Mouse (Mus musculus) CD8-positive naive resting alpha-beta T cell, adult 2 months (primary cell): Measurements from ENCODE around the gene Msmo1.
A peak's percentile ranks its signal among the peaks of the same experiment; 100 is the strongest.

ENCODE experiments used
- DNase-seq, 2 experiments: peaks; one replicate each; pipeline ENCODE4 v3.0.0; 2022; ENCODE audit warnings: low read depth in 2 of 2, low spot score in 2 of 2

Msmo1 gene

DNA sequence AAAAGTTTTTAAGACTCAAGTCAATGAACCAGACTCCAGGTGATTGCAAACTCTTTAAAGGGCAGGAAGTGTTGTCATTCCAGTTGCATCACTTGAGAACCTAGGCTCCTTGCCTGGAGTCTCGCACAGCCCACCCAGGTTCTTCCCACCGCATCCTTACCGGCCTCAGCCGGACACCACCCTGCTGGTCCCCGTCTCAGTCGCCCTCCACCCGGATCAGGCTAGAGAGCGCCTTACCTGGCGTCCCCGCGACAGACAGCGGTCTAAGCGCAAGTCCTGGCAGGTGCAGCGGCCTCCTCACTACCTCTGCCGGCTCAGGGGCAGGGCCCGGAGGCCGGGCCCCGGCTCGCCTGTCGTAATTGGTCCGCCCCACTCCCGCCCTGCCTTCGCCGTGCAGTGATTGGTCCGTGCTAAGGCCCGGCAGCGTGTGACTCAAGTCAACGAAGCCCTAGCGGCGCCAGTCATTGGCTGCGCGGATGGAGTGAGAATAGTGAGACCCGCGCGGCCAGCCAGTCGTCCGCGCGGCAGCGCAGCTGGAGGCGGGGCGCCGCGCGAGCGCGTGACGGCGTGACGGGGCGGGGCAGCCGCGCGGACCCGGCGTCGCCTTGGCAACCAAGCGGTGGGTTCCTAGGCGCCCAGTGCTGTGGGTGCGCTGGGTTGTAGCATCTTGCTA lies at the start of gene Msmo1:
Msmo1 (minus strand) TSS at position 522 of the 673 bp plus-strand sequence.
- DNase-seq: peak; percentile 93 to 96

- no peak for DNase-seq
These were observed 48.4 kb upstream of the Msmo1 start for GRCm38 (mm10) chr8:64781947-64782346.

GRCm38 (mm10) chr8:64777925-64778324 lies 44.3 kb upstream of the Msmo1 start:
- no peak for DNase-seq

- no peak for DNase-seq
These were observed 40.5 kb upstream of the Msmo1 start for GRCm38 (mm10) chr8:64774136-64774535.

GRCm38 (mm10) chr8:64770814-64771213 lies 37.2 kb upstream of the Msmo1 start:
- DNase-seq: no peak

DNA sequence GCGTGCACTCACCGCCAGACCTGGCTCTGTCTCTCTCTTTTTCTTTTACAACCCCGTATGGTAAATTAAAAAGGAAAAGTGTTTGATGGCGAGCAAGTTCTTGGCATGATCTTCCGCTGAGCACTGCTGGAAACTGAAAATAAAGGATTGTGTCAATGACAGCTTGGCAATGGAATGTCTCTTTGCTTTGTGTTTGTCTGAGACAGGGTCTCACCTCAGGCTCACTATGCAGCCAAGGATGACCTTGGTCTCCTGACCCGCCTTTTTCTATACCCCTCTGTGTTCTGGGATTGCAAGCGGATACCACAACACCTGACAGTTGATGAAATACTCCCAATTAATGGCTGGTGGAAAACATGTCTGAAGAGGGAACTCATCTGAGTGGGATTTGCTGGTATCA lies 36.0 kb upstream of the Msmo1 start:
- DNase-seq: no peak

GRCm38 (mm10) chr8:64768645-64769044 lies 35.1 kb upstream of the Msmo1 start:
- DNase-seq: no peak

GRCm38 (mm10) chr8:64767047-64767446 lies 33.5 kb upstream of the Msmo1 start:
- DNase-seq: no peak

DNA sequence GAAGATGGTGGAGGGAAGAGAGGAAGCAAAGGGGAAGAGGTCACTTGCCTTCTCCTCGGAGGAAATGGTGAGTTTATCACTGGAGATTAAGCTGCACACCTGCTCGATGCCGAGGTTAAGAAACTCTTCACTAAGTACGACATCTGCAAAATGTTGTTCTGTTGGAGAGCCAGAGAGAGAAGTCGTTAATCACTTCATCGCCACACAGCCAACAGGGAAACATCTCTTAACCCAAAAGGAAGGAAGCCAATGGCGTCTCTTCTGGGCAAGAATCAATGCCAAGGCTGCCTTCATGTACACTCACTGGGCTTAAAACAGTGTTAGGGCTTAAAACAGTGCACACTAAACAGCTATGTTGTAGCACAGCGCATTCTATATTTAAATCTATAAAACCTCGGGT lies 30.5 kb upstream of the Msmo1 start:
- no peak for DNase-seq

- no peak for DNase-seq
These were observed 29.2 kb upstream of the Msmo1 start for GRCm38 (mm10) chr8:64762751-64763150.

DNA sequence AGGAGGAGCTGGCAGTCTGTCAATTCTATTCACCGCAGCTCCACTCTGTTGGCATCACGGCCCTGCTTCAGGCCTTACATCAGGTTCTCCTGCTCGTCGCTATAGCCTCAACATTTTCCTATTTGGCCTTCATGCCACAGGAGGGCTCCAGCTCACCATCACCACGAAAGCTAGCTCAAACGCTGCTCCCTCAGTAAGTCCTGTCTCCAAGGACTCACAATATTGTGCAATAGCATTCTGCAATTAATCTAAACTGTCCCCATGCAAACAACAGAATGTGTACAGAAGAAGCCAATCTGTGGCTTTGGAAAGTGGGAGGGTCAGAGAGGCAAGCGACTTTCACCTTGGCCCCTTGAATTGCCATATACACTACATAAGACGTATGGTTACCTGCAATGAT lies 27.8 kb upstream of the Msmo1 start:
- no peak for DNase-seq

DNA sequence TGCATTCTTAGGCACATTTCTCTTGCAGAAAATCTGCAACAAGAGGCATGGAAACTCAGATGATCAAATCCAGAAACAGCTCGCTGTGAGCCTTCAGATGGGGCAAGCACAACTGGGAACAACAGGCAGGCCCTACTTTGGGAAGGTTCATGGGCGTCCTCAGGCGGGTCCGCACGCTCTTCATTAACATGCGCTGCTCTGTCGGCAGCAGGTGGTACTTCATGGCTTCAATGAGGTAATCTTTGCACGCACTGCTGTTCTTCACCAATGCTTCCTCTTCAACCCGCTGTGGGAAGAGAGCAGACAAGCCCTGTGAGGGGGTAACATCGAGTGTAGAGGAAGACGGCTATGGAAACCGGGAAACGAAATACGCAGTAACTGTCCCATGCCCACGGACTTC lies 24.4 kb upstream of the Msmo1 start:
- no peak for DNase-seq

- DNase-seq: no peak
These were observed 12.8 kb upstream of the Msmo1 start for GRCm38 (mm10) chr8:64746215-64747058.

DNA sequence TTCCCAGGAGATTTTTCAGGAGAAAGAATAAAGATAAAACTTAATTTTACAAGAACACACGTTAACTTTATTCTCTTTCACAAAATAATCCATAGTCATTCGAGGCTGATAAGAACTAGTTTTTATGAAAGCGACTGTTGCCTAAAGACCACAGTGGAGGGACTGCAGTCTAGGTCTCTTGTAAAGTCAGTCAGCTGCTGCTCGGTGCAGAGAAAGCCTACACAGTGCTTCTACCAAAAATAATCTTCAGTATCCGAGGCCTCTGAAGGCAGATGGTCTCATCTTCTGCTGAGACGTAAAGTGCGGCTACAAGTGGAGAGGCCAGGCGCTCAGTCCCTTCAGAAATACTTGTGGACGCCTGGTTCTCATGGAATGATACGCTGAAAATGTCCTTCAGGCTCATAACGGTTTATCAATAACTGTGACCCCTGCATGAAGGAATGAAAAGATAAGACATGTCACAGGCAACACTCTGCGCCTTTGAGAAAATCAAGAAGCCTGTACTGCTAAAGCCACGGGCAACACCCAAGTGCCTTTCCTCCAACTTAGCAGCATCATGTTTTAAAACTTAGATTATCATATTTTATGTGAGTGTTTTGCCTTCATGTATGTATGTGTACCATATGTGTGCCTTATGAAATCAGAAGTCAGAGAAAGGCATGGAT lies 7.1 kb upstream of the Msmo1 start:
- no peak for DNase-seq

DNA sequence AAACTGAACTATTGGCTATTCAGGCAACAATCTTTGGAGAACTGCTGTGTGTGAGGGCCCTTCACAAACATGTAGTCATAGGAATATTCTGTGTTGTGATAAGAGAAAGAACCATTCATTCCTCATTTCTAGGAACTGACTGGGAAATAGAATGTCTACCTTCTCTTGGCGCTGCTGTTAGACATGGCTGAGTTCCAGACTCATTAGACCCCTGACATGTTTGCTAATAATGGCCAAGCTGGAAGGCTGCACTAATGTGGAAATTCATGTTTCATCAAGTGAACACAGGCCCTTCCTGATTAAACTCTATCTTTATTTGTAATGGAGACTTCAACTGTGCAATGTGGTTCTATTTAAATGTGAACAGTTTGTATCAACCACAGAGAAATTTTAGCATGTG lies 5.3 kb upstream of the Msmo1 start:
- DNase-seq: no peak

DNA sequence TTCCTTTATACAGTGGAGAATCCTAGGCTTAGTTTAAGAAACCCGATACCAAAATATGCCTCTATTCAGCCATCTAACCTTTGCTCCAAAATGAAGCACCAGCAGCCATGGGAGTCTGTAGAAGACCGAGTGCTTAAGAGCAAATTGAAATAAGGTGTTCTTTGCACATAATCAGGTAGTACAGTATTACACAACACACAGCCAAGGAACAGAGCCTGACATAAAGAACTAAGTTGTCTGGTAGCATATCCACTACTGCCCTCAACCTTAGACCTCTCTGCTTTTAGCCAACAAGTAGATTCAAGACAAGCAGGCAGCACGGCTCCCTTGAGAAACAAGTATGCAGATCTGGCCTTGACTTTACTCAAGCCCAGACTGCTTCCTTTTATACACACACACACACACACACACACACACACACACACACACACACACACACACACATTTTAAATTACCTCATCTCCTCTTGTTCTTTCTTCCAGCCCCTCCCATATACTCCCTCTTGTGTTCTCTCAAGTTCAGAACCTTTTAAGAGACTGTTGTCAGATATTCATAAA lies 3.3 kb upstream of the Msmo1 start:
- DNase-seq: no peak

DNA sequence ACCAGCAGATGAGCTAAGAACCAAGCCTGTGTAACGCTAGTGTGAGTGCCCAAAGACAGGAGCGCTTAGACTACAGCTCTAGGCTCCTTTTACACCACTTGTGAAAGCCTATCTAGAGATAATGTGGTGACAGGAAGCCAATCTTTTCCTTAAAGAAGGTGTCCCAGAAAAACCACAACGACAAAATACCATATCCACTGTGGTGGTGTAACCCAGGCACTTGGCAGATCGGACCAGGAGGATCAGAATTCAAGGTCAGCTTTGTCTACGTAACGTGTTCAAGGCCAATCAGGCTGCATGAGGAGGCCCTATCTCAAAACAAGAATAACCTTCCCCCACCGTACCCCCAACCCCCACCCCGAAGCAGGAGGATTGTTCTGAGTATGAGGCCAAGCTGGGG lies 1.6 kb upstream of the Msmo1 start:
- DNase-seq: no peak

GRCm38 (mm10) chr8:64732596-64732995 lies 996 bp downstream of the Msmo1 start:
- DNase-seq: no peak

DNA sequence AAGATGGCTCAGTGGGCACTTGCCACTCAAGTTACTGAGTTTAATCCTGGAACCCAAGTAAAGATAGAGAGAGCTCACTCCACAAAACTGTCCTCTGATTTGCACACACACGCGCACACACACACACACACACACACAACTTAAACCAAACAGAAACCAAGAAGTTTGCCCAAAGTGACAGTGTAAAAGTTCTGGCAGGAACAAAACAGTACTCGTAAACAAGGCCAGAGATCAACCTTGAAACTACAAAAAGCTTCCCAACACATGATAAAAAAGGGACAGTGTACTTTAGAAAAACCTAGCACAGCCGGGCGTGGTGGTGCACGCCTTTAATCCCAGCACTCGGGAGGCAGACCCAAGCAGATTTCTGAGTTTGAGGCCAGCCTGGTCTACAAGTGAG lies 5.4 kb downstream of the Msmo1 start:
- no peak for DNase-seq

GRCm38 (mm10) chr8:64726190-64726695 lies 7.3 kb downstream of the Msmo1 start:
- DNase-seq: no peak

GRCm38 (mm10) chr8:64723206-64723605 lies 10.4 kb downstream of the Msmo1 start:
- no peak for DNase-seq

DNA sequence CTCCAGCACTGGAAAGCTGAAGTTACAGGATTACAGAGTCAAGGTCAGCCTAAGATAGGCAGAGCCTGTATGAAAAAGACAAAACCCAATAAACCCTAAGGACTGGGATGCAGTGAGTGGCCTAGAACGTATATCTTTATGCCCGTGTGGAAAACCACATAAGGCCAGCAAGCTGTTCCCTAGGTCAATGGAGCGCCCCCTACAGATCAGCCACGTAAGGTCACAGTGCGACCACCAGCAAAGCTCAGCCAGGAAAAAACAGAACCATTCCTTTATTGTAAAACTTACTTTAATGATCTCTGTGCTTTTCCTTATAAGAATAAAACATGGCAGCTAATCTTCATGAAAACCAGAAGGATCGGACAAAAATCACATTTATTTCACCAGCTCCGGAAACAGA lies 15.7 kb downstream of the Msmo1 start:
- no peak for DNase-seq
